Mouse (Mus musculus): ENCODE measurements around the gene Dnaaf5. TPM values are rescaled to one million over a fixed set of nuclear protein-coding genes. Genes with fewer than 3 reads are reported as not detected.

Dnaaf5 gene
- polyA plus RNA-seq, 1 experiment from 2014 or later = 12.5 TPM

DNA sequence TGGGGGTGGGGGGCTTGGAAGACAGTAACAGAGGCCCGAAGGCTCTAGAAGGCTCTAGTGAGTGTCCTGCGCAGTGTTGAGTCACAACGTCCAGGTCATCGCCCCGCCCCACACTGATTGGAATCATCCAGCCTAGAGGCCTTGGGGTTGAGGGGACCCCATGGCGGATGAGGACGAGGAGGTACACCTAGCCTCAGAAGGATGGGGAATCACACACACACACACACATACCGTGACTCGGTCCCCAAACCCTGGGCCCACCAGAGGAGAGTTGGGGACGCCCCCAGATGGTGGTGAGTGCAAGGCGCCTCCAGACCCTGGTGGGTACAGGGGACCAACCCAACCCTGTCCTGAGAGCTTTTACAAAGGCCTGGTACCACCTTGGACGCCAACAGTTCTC, 20.9 kb upstream of the Dnaaf5 start:
- Histone ChIP-seq H3K27ac (peak overlapping the region; percentile 81), H3K4me1 (peaks cover 16% of the 10 kb centered on the region), H3K27me3 (ENCODE audit: insufficient read depth, poor library complexity, severe bottlenecking) (peaks cover 48% of the 10 kb centered on the region), H3K36me3 (no peaks in the 10 kb centered on the region), H3K9me3 (no peaks in the 10 kb centered on the region), H3K4me3 (peak overlapping the region; percentile 77)
- no peak for DNase-seq (ENCODE audit: low spot score)
- 4% methylated on average over 12 of the region's 12 CpGs for WGBS

DNA sequence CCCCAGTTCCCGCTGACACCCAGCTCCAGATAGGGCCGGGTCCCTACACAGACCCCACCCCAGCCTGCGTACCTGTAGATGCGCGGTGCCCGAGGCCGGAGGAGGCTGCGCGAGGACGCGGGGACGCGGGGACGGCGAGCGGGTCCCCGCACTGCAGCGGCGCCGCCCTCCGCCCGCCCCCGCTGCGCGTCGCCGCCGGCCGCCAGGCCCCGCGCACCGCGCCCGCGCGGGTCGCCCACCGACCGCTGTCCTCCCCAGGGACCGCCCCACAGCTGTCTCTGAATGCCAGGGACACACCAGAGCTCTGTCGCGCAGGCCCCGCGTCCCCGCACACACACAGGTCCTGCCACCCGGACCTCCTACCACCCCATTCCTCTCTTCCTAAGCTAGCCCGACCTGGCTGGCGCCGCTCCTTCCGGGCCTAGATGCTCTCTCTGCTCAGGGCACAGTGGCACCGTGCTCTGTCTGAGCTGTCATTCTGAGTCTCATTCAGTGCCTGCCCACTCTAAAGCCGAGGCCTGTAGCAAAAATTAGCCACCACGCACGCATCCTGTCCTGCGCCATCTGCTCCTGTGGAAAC, 20.4 kb upstream of the Dnaaf5 start:
- H3K27me3 ChIP-seq (ENCODE audit: insufficient read depth, poor library complexity, severe bottlenecking) = peaks cover 48% of the 10 kb centered on the region
- peak overlapping the region; percentile 81 for H3K27ac ChIP-seq
- WGBS = 4% methylated on average over 48 of the region's 55 CpGs
- DNase-seq (ENCODE audit: low spot score) = no peak
- no peaks in the 10 kb centered on the region for H3K36me3 ChIP-seq
- H3K9me3 ChIP-seq = no peaks in the 10 kb centered on the region
- peak overlapping the region; percentile 77 for H3K4me3 ChIP-seq
- peaks cover 16% of the 10 kb centered on the region for H3K4me1 ChIP-seq

DNA sequence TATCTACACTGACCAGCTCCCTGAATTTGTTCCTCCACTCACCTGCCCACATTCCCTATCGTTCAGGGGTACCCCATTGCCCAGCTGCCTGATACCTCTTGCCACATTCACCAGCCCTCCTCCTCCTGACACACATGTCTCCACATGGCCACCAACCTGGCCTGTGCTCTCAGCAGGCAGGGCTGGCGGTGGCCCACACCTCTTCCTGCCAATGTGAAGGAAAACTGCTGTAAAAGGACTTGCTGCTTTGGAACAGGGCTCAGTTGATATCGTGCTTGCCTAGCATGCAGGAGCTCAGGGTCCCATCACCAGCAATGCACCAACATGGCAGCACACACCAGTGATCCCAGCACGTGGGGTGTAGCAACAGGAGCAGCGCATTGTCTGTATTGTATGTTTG, 19.7 kb upstream of the Dnaaf5 start:
- Histone ChIP-seq H3K36me3 (no peaks in the 10 kb centered on the region), H3K27ac (no peak overlapping the region), H3K4me1 (peaks cover 16% of the 10 kb centered on the region), H3K9me3 (no peaks in the 10 kb centered on the region), H3K27me3 (ENCODE audit: insufficient read depth, poor library complexity, severe bottlenecking) (peaks cover 48% of the 10 kb centered on the region), H3K4me3 (no peak overlapping the region)
- DNase-seq (ENCODE audit: low spot score) = no peak
- 74% methylated on average over 5 of the region's 5 CpGs for WGBS

DNA sequence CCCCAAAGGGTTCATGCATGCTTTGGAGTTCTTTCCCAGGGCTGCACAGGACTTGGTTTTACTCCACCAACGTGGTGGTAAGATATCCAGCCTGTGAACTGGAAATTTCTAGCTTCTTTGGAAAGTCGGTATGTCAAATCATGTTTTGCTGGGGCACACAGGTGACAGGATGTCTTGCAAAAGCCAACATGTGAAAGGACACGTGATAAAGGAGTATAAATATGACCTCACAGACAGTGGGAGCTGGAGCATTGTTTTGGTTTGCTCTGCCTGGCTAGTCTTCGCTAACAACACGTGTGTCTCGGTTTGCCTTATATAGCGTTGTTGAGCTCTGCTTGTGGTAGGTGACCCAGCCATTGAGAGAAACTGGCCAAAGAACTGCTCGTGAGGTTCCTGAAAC, 15.5 kb upstream of the Dnaaf5 start:
- WGBS = 80% methylated on average over 8 of the region's 8 CpGs
- H3K27ac ChIP-seq = no peak overlapping the region
- no peaks in the 10 kb centered on the region for H3K36me3 ChIP-seq
- no peak for DNase-seq (ENCODE audit: low spot score)
- peaks cover 9% of the 10 kb centered on the region for H3K4me1 ChIP-seq
- peaks cover 29% of the 10 kb centered on the region for H3K27me3 ChIP-seq (ENCODE audit: insufficient read depth, poor library complexity, severe bottlenecking)
- no peaks in the 10 kb centered on the region for H3K9me3 ChIP-seq
- no peak overlapping the region for H3K4me3 ChIP-seq

DNA sequence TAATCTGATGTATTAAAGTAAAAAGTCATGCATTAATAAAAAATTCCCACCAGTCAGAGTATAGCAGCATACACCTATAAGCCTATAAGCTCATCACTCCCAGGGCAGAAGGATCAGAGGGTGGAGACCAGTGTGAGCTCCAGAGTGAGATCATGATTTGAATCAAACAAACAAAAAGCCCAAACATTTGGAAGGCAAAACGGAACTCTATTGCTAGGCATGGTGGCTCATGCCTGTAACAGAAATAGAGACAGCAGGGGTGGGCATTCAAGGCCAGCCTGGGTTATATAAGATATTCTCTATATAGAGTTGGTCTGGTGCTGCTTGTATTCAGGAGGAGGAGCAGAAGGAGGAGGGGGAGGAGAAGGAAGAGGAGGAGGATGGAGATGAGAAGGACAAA, 13.7 kb upstream of the Dnaaf5 start:
- Histone ChIP-seq H3K4me3 (no peak overlapping the region), H3K36me3 (no peaks in the 10 kb centered on the region), H3K4me1 (peaks cover 14% of the 10 kb centered on the region), H3K9me3 (no peaks in the 10 kb centered on the region), H3K27ac (no peak overlapping the region), H3K27me3 (ENCODE audit: insufficient read depth, poor library complexity, severe bottlenecking) (peaks cover 13% of the 10 kb centered on the region)
- DNase-seq (ENCODE audit: low spot score) = no peak
- 52% methylated on average over 1 of the region's 1 CpGs for WGBS

DNA sequence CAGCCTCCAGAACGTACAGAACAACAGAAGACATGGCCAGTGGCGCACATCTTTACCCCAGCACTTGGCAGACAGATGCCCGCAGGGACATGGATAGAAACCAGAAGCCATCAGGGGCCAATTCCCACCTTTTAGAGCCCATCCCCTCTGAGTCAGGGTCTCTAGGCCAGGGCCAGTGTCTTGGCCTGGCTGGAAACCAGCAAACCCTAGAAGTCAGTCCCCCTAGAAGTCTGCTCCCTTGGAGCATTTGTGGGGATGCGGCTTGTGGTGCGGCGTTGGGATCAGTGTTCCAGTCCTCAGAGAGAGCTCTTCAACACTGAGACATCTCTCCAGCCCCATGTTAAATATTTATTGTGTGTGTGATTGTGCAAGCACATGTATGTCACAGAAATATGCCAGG, 12.8 kb upstream of the Dnaaf5 start:
- H3K9me3 ChIP-seq = no peaks in the 10 kb centered on the region
- WGBS = 82% methylated on average over 6 of the region's 6 CpGs
- no peak overlapping the region for H3K27ac ChIP-seq
- H3K27me3 ChIP-seq (ENCODE audit: insufficient read depth, poor library complexity, severe bottlenecking) = 0 out of 2 replicates have a peak, but pooled peaks cover 4% of the 10 kb centered on the region
- H3K36me3 ChIP-seq = no peaks in the 10 kb centered on the region
- H3K4me1 ChIP-seq = peaks cover 16% of the 10 kb centered on the region
- no peak for DNase-seq (ENCODE audit: low spot score)
- H3K4me3 ChIP-seq = no peak overlapping the region

DNA sequence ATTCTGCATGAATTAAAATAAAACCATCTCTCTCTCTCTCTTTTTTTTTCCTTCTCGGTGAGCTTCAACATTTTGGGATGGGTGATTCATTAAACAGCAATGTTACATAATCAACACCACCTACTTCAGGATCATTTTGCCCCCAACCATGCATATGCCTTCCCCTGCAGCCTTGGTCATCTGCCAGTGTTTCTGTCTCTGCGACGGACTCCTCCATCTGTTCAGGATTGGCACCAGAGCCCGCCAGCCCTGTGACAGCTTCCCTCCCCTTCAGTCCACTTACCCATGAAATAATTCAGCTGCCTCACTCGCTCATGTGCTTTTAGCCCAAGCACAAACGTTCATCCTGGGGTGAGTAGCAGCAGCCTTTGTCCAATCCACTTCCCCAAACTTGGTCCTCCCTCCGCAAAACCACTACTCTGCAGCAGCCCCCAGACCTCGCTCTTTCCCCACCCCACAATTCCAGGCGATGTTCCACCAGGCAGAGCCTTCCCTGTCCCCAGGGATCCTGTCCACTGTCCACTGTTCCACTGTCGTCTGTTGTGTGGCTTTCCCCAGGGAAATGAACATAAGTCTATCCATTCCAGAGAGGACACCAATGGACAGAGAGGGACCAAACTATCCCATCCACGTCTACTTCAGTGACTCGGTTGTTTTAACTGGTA, 11.6 kb upstream of the Dnaaf5 start:
- H3K9me3 ChIP-seq = no peaks in the 10 kb centered on the region
- WGBS = 74% methylated on average over 12 of the region's 12 CpGs
- no peak overlapping the region for H3K4me3 ChIP-seq
- H3K27ac ChIP-seq = no peak overlapping the region
- H3K27me3 ChIP-seq (ENCODE audit: insufficient read depth, poor library complexity, severe bottlenecking) = 0 out of 2 replicates have a peak, but pooled peaks cover 4% of the 10 kb centered on the region
- H3K4me1 ChIP-seq = peaks cover 13% of the 10 kb centered on the region
- no peak for DNase-seq (ENCODE audit: low spot score)
- H3K36me3 ChIP-seq = no peaks in the 10 kb centered on the region

DNA sequence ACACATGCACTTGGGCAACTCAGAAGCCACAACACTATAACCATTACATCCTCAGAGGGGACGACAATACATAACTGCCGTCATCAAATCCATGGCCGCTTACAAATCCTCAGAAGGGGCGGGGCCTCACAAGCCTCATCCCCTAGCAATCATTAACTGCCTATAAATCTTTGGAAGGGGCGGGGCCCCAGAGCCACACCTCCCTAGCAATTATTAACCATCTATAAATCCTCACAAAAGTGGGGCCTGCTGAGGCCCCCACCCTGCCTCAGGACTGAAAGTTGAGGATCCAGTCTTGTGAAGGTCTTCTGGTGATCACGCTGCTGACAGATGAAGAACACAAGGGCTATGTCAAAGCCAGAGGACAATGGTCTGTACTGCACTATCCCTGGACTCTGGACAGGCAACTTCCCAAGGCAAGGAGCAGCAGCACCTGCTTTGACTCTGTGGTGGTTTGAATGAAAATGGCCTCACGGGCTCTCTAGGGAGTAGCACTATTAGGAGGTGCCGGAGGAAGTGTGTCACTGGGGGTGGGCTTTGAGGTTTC, 11.0 kb upstream of the Dnaaf5 start:
- Histone ChIP-seq H3K27ac (no peak overlapping the region), H3K4me3 (no peak overlapping the region), H3K9me3 (no peaks in the 10 kb centered on the region), H3K27me3 (ENCODE audit: insufficient read depth, poor library complexity, severe bottlenecking) (0 out of 2 replicates have a peak, but pooled peaks cover 4% of the 10 kb centered on the region), H3K4me1 (peaks cover 12% of the 10 kb centered on the region), H3K36me3 (no peaks in the 10 kb centered on the region)
- no peak for DNase-seq (ENCODE audit: low spot score)
- 85% methylated on average over 8 of the region's 8 CpGs for WGBS

DNA sequence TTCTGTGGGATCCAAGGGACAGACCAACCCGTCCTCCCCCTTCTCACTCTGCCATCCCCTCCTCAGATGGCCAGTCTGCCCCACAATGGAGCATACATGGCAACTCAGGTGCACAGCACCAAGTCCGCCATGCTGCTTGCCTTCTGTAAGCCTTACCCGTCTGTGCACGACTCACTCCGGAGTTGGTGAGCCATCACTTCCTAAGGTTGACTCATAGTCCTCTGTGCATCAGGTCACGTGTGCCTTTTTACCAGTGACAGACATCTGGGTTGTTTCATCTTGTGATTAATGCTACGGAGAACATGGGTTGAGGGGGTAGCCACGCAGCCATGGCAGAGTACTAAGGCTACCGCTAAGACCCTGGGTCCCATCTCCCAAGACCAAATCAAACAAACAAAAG, 9.4 kb upstream of the Dnaaf5 start:
- Histone ChIP-seq H3K27ac (no peak overlapping the region), H3K36me3 (peaks cover 5% of the 10 kb centered on the region; the same call in 1 of the 2 replicates), H3K4me1 (peaks cover 12% of the 10 kb centered on the region), H3K4me3 (no peak overlapping the region), H3K27me3 (ENCODE audit: insufficient read depth, poor library complexity, severe bottlenecking) (0 out of 2 replicates have a peak, but pooled peaks cover 4% of the 10 kb centered on the region), H3K9me3 (0 out of 2 replicates have a peak, but pooled peaks cover 3% of the 10 kb centered on the region)
- DNase-seq (ENCODE audit: low spot score) = no peak
- 74% methylated on average over 9 of the region's 9 CpGs for WGBS

DNA sequence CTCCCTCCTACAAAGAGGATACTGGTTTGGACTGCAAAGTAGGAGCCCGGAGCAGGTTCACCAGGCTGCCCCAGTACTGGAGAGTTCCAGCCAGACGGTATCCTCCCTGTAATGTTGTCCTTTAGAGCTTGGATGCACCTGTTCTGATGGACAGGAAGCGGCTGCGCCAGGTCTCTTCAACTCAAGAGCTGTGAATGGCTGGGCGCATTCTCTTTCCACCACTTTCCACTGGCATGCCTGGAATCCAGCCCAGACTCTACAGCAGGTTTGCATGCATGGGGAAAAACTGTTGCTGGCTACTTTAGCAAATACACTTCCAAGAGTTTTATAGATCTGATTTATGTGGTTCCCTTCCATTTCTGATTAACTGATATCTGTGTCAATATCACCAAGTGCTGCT, 8.7 kb upstream of the Dnaaf5 start:
- H3K36me3 ChIP-seq = peaks cover 8% of the 10 kb centered on the region; the same call in 1 of the 2 replicates
- peaks cover 12% of the 10 kb centered on the region for H3K4me1 ChIP-seq
- DNase-seq (ENCODE audit: low spot score) = no peak
- 48% methylated on average over 5 of the region's 5 CpGs for WGBS
- H3K4me3 ChIP-seq = no peak overlapping the region
- H3K9me3 ChIP-seq = 0 out of 2 replicates have a peak, but pooled peaks cover 3% of the 10 kb centered on the region
- peak overlapping the region; percentile 48; the same call in 1 of the 2 replicates for H3K27ac ChIP-seq
- H3K27me3 ChIP-seq (ENCODE audit: insufficient read depth, poor library complexity, severe bottlenecking) = 0 out of 2 replicates have a peak, but pooled peaks cover 4% of the 10 kb centered on the region

DNA sequence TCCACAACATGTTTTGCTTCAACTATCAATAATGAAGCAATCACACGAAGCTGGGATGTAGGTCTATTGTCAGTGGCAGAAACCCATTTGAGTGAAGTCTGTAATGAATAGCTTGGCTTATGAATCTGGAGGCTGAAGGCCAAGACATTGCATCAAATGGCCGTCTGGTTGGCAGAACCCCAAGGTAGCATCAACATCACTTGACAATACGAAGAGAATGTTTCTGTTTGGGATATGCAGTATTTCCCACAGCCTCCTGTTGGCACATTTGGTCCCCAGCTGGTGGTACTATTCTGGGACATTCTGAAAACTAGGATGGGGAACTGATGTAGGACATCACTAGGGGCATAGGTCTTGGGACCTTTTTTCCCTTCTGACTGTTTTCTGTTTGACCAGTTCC, 6.1 kb upstream of the Dnaaf5 start:
- DNase-seq (ENCODE audit: low spot score) = no peak
- WGBS = 84% methylated on average over 3 of the region's 3 CpGs
- H3K9me3 ChIP-seq = 0 out of 2 replicates have a peak, but pooled peaks cover 3% of the 10 kb centered on the region
- peaks cover 13% of the 10 kb centered on the region for H3K4me1 ChIP-seq
- peaks cover 8% of the 10 kb centered on the region; the same call in 1 of the 2 replicates for H3K36me3 ChIP-seq
- H3K27me3 ChIP-seq (ENCODE audit: insufficient read depth, poor library complexity, severe bottlenecking) = no peaks in the 10 kb centered on the region
- H3K4me3 ChIP-seq = no peak overlapping the region
- no peak overlapping the region for H3K27ac ChIP-seq

DNA sequence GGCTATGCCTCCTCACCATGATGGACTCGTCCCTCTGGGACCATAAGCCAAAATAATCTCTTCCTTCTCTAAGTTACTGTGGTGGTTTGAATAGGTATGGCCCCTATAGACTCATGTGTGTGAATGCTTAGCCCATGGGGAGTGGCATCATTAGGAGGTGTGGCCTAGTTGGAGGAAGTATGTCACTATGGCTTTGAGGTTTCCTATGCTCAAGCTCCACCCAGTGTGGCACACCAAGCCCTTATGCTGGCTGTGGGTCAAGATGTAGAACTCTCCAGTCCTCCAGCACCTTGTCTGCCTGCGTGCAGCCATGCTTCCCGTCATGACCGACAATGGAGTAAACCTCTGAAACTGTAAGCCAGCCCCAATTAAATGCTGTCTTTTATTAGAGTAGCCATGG, 4.3 kb upstream of the Dnaaf5 start:
- H3K4me1 ChIP-seq = peaks cover 17% of the 10 kb centered on the region
- no peak overlapping the region for H3K4me3 ChIP-seq
- WGBS = 90% methylated on average over 4 of the region's 4 CpGs
- 0 out of 2 replicates have a peak, but pooled peaks cover 3% of the 10 kb centered on the region for H3K9me3 ChIP-seq
- H3K27ac ChIP-seq = no peak overlapping the region
- no peaks in the 10 kb centered on the region for H3K27me3 ChIP-seq (ENCODE audit: insufficient read depth, poor library complexity, severe bottlenecking)
- no peak for DNase-seq (ENCODE audit: low spot score)
- peaks cover 8% of the 10 kb centered on the region; the same call in 1 of the 2 replicates for H3K36me3 ChIP-seq

DNA sequence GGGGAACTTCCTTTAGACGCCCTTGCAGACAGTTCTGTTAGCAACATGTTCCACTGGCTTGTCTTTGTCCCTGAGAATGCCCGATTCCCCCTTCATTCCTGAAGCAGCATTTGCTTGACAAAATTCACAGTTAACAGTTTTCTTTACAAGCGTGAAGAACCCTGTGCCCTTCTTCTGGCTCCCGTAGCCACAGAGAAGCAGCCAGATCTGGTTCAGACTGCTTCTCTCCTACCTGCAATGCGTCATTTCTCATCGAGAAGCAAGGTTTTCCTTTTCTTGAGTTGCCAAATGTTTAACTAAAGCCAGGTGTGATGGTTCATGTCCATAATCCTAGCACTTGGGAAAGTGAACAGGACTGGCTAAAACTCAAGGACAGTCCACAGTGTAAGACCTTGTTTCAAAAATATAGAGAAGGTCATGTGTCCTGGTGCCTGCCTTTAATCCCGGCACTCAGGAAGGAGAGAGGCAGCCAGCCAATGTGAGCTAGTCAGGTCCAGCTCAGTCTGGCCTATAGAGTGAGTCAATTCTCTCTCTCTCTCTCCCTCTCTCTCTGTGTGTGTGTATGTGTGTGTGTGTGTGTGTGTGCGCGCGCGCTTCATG, 3.4 kb upstream of the Dnaaf5 start:
- peaks cover 8% of the 10 kb centered on the region; the same call in 1 of the 2 replicates for H3K36me3 ChIP-seq
- peaks cover 17% of the 10 kb centered on the region for H3K4me1 ChIP-seq
- 0 out of 2 replicates have a peak, but pooled peaks cover 3% of the 10 kb centered on the region for H3K9me3 ChIP-seq
- H3K27ac ChIP-seq = no peak overlapping the region
- DNase-seq (ENCODE audit: low spot score) = no peak
- no peaks in the 10 kb centered on the region for H3K27me3 ChIP-seq (ENCODE audit: insufficient read depth, poor library complexity, severe bottlenecking)
- H3K4me3 ChIP-seq = no peak overlapping the region
- WGBS = 89% methylated on average over 11 of the region's 11 CpGs

Data from heart, embryonic 10.5 days (tissue).